Mouse (Mus musculus) heart, embryonic 12.5 days (tissue): ENCODE measurements around the gene Kcnj10. TPM values are rescaled to one million over a fixed set of nuclear protein-coding genes. Genes with fewer than 3 reads are reported as not detected.

Experiments
- ATAC-seq: fragments of 200-750 bp; cut with Nextera tagmentation; 2 replicates; pipeline ENCODE4 v1.8.0; 2017; ENCODE audit warnings: moderate TSS enrichment, moderate library complexity; ENCODE audit not compliant: insufficient number of reproducible peaks, low FRiP score
- H3K27ac ChIP-seq: fragments of 300-500 bp; sonication (generic); 2 replicates; pipeline ENCODE4 v1.5.1; 2016; ENCODE audit warnings: mild to moderate bottlenecking, moderate library complexity; ENCODE audit not compliant: poor library complexity, severe bottlenecking
- H3K27me3 ChIP-seq: fragments of 300-500 bp; sonication (generic); replicated peaks from 2 replicates; pipeline ENCODE4 v1.6.1; 2016; ENCODE audit warnings: mild to moderate bottlenecking, moderate library complexity
- H3K36me3 ChIP-seq: fragments of 300-500 bp; sonication (generic); 2 replicates; pipeline ENCODE4 v1.6.1; 2016; ENCODE audit warnings: mild to moderate bottlenecking, moderate library complexity
- H3K4me1 ChIP-seq: fragments of 300-500 bp; sonication (generic); replicated peaks from 2 replicates; pipeline ENCODE4 v1.6.1; 2016; ENCODE audit warnings: mild to moderate bottlenecking
- H3K4me2 ChIP-seq: fragments of 300-500 bp; sonication (generic); 2 replicates; pipeline ENCODE4 v1.6.1; 2016; ENCODE audit warnings: mild to moderate bottlenecking, moderate library complexity
- H3K4me3 ChIP-seq: fragments of 300-500 bp; sonication (generic); 2 replicates; pipeline ENCODE4 v1.5.1; 2016; ENCODE audit warnings: mild to moderate bottlenecking
- H3K9ac ChIP-seq: fragments of 300-500 bp; sonication (generic); 2 replicates; pipeline ENCODE4 v1.6.1; 2016; ENCODE audit warnings: mild to moderate bottlenecking, moderate library complexity
- H3K9me3 ChIP-seq: fragments of 300-500 bp; sonication (generic); replicated peaks from 2 replicates; pipeline ENCODE4 v1.6.1; 2016; ENCODE audit warnings: mild to moderate bottlenecking, moderate library complexity
- WGBS: fragments of 180-500 bp; shearing (Covaris S2); methylation state at CpG from one replicate; pipeline ENCODE4 v1.1.7; 2016; 5-methylcytosine and 5-hydroxymethylcytosine counted together
- polyA plus RNA-seq: library from polyadenylated mRNA; unstranded; fragments of >200 nt; fragmentation: Nextera tagmentation; extraction: Ambion mirVana; gene quantifications from 2 replicates; pipeline ENCODE4 v1.2.1, GENCODE M21; 2016

Gene Kcnj10
- polyA plus RNA-seq, 1 experiment from 2014 or later, result not detected

- ATAC-seq, result no peak
- Histone ChIP-seq H3K9ac (no peak overlapping the region), H3K27me3 (0 out of 2 replicates have a peak, but pooled peaks cover 6% of the 10 kb centered on the region), H3K36me3 (no peaks in the 10 kb centered on the region), H3K4me1 (peaks cover 8% of the 10 kb centered on the region), H3K9me3 (no peaks in the 10 kb centered on the region), H3K4me3 (no peak overlapping the region), H3K27ac (no peak overlapping the region), H3K4me2 (no peak overlapping the region)
- WGBS, result 81% methylated on average over 5 of the region's 5 CpGs
These were observed 46.2 kb downstream of the Kcnj10 start for GRCm38 (mm10) chr1:172387246-172387645.

GRCm38 (mm10) chr1:172390769-172391168, 49.8 kb downstream of the Kcnj10 start:
- H3K4me1 ChIP-seq, result peaks cover 10% of the 10 kb centered on the region
- ATAC-seq, result no peak
- H3K9me3 ChIP-seq, result no peaks in the 10 kb centered on the region
- no peak overlapping the region for H3K4me2 ChIP-seq
- no peak overlapping the region for H3K9ac ChIP-seq
- H3K36me3 ChIP-seq, result no peaks in the 10 kb centered on the region
- WGBS, result 45% methylated on average over 1 of the region's 1 CpGs
- no peak overlapping the region for H3K27ac ChIP-seq
- H3K27me3 ChIP-seq, result peaks cover 9% of the 10 kb centered on the region
- H3K4me3 ChIP-seq, result no peak overlapping the region

- peaks cover 9% of the 10 kb centered on the region for H3K27me3 ChIP-seq
- H3K27ac ChIP-seq, result no peak overlapping the region
- H3K9me3 ChIP-seq, result no peaks in the 10 kb centered on the region
- no peak overlapping the region for H3K9ac ChIP-seq
- H3K4me1 ChIP-seq, result peaks cover 10% of the 10 kb centered on the region
- H3K4me2 ChIP-seq, result peak overlapping the region; percentile 61
- H3K4me3 ChIP-seq, result peak overlapping the region; percentile 16
- ATAC-seq, result no peak
- WGBS, result 19% methylated on average over 20 of the region's 20 CpGs
- no peaks in the 10 kb centered on the region for H3K36me3 ChIP-seq
These were observed 51.0 kb downstream of the Kcnj10 start for GRCm38 (mm10) chr1:172391807-172392581.

GRCm38 (mm10) chr1:172392643-172393170, 51.7 kb downstream of the Kcnj10 start:
- Histone ChIP-seq H3K9me3 (no peaks in the 10 kb centered on the region), H3K27ac (no peak overlapping the region), H3K27me3 (peaks cover 9% of the 10 kb centered on the region), H3K9ac (no peak overlapping the region), H3K4me3 (no peak overlapping the region), H3K36me3 (no peaks in the 10 kb centered on the region), H3K4me1 (peaks cover 10% of the 10 kb centered on the region), H3K4me2 (peak overlapping the region; percentile 61; the same call in 1 of the 2 replicates)
- WGBS, result 82% methylated on average over 2 of the region's 2 CpGs
- ATAC-seq, result no peak

- ATAC-seq, result no peak
- Histone ChIP-seq H3K9ac (no peak overlapping the region), H3K4me3 (no peak overlapping the region), H3K27ac (no peak overlapping the region), H3K36me3 (no peaks in the 10 kb centered on the region), H3K4me1 (peaks cover 10% of the 10 kb centered on the region), H3K27me3 (peaks cover 9% of the 10 kb centered on the region), H3K9me3 (no peaks in the 10 kb centered on the region), H3K4me2 (no peak overlapping the region)
- WGBS, result 43% methylated on average over 8 of the region's 8 CpGs
These were observed 52.7 kb downstream of the Kcnj10 start for GRCm38 (mm10) chr1:172393739-172394138.

- peaks cover 4% of the 10 kb centered on the region for H3K27me3 ChIP-seq
- no peak overlapping the region for H3K4me2 ChIP-seq
- WGBS, result 41% methylated on average over 9 of the region's 9 CpGs
- H3K9ac ChIP-seq, result no peak overlapping the region
- no peak overlapping the region for H3K27ac ChIP-seq
- no peak overlapping the region for H3K4me3 ChIP-seq
- H3K9me3 ChIP-seq, result no peaks in the 10 kb centered on the region
- peaks cover 2% of the 10 kb centered on the region for H3K4me1 ChIP-seq
- no peaks in the 10 kb centered on the region for H3K36me3 ChIP-seq
- no peak for ATAC-seq
These were observed 56.2 kb downstream of the Kcnj10 start for GRCm38 (mm10) chr1:172396996-172397752.

GRCm38 (mm10) chr1:172406077-172406706, 65.2 kb downstream of the Kcnj10 start:
- no peak overlapping the region for H3K4me3 ChIP-seq
- no peaks in the 10 kb centered on the region for H3K9me3 ChIP-seq
- ATAC-seq, result no peak; the same call in 1 of the 2 replicates
- H3K4me1 ChIP-seq, result no peaks in the 10 kb centered on the region
- no peak overlapping the region for H3K4me2 ChIP-seq
- H3K27ac ChIP-seq, result no peak overlapping the region
- H3K9ac ChIP-seq, result no peak overlapping the region
- peaks cover 8% of the 10 kb centered on the region; the same call in 1 of the 2 replicates for H3K27me3 ChIP-seq
- no peaks in the 10 kb centered on the region for H3K36me3 ChIP-seq
- 40% methylated on average over 16 of the region's 16 CpGs for WGBS

- 10% methylated on average over 6 of the region's 6 CpGs for whole genome bisulfite sequencing
- no peak overlapping the region for H3K27ac ChIP-seq
- H3K4me1 ChIP-seq, result 0 out of 2 replicates have a peak, but pooled peaks cover 3% of the 10 kb centered on the region
- H3K9me3 ChIP-seq, result no peaks in the 10 kb centered on the region
- H3K36me3 ChIP-seq, result no peaks in the 10 kb centered on the region
- H3K27me3 ChIP-seq, result peaks cover 8% of the 10 kb centered on the region; the same call in 1 of the 2 replicates
- H3K9ac ChIP-seq, result no peak overlapping the region
- no peak overlapping the region for H3K4me3 ChIP-seq
- H3K4me2 ChIP-seq, result no peak overlapping the region
- ATAC-seq, result no peak
These were observed 68.0 kb downstream of the Kcnj10 start for GRCm38 (mm10) chr1:172408996-172409395.

- 9% methylated on average over 5 of the region's 5 CpGs for WGBS
- Histone ChIP-seq H3K4me1 (0 out of 2 replicates have a peak, but pooled peaks cover 3% of the 10 kb centered on the region), H3K27ac (no peak overlapping the region)
These were observed 68.4 kb downstream of the Kcnj10 start for GRCm38 (mm10) chr1:172409431-172409830.

GRCm38 (mm10) chr1:172410806-172411205, 69.8 kb downstream of the Kcnj10 start:
- H3K36me3 ChIP-seq, result no peaks in the 10 kb centered on the region
- no peak overlapping the region for H3K4me3 ChIP-seq
- no peak overlapping the region for H3K9ac ChIP-seq
- peaks cover 8% of the 10 kb centered on the region; the same call in 1 of the 2 replicates for H3K27me3 ChIP-seq
- WGBS, result 5% methylated on average over 4 of the region's 4 CpGs
- 0 out of 2 replicates have a peak, but pooled peaks cover 3% of the 10 kb centered on the region for H3K4me1 ChIP-seq
- H3K4me2 ChIP-seq, result no peak overlapping the region
- no peak for ATAC-seq
- no peak overlapping the region for H3K27ac ChIP-seq
- no peaks in the 10 kb centered on the region for H3K9me3 ChIP-seq

More at GRCm38 (mm10) chr1:172409431-172409830, 68.4 kb downstream of the Kcnj10 start:
- no peak overlapping the region for H3K4me2 ChIP-seq
- H3K9ac ChIP-seq, result no peak overlapping the region
- H3K27me3 ChIP-seq, result peaks cover 8% of the 10 kb centered on the region; the same call in 1 of the 2 replicates
- H3K9me3 ChIP-seq, result no peaks in the 10 kb centered on the region
- no peak overlapping the region for H3K4me3 ChIP-seq
- no peaks in the 10 kb centered on the region for H3K36me3 ChIP-seq
- no peak for ATAC-seq
